Mouse (Mus musculus) embryo, embryonic 11 days (tissue): ENCODE results near the gene Crk.

ENCODE experiments used
- DNase-seq: peaks from one replicate; pipeline ENCODE4 v3.0.0-alpha.2; 2015

Crk gene

DNA sequence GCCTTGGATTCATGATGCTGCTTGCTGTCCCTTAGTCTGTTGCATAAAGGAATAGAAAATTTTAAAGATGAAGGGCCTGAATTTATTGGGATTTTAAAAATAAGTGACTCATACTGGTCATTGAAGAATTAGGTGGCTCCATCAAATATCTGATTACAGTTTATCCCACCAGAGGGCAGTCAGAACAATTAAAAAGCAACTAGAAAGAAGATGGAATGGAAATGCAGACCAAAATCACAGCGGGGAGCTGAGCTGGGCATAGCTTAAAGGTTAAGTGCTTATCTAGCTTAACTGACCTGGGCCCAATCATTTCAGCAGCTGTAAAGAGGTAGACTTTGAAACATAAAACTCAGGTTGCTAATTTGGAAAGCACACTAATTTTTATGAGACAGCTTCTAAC, 71.5 kb downstream of the Crk start:
- no peak for DNase-seq

DNA sequence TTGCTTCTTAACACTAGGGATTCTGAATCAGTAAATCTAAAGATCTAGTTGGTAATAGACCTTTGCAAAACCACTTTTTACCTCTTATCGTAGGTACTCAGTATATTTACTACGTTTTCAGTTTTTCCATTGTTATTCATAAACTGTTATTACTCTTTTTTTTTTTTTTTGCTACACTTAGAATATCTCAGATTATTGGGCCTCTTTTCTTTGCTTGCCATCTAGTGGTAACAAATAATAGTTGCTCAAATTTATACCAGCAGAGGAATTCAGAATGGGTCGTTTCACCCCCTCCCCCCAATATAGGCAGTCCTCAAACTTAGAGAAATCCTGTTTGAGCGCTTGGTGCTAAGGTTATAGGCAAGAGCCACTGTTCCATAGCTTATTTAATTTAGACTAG, 72.0 kb downstream of the Crk start:
- no peak for DNase-seq
